Mouse (Mus musculus): ENCODE data around the gene Gm21988.

The Gm21988 gene

DNA sequence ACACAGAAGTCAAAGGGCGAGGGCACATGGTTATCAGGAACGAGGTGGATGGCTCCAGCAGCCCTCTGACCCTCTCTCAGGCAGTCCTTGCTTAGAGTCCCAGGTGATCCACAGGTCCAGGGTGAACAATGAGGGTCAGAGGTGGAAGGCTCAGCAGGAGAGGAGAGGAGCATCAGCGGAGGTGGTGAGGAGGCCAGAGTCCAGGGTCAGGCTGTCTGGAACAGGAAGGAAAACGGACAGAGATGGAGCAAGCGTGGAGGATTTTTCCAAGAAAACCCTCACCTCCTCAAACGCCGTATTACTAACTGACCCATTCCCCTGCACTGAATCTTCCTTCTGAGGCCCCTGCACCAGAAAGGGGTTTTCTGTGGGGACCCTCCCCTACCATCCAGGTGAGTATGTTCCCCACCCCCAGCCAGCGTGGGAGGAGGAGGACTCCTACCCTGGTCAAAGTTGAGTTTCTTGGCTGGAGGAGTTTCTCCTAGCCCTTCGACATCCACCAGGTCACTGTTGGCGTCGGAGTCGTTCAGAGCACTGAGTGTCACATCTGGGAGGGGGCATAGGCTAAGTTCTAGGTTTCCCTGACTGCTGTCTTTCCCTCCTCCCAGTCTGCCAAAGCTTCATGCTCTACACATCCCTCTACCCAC is 4.3 kb downstream of the Gm21988 start:
- DNase-seq, result no peak

DNA sequence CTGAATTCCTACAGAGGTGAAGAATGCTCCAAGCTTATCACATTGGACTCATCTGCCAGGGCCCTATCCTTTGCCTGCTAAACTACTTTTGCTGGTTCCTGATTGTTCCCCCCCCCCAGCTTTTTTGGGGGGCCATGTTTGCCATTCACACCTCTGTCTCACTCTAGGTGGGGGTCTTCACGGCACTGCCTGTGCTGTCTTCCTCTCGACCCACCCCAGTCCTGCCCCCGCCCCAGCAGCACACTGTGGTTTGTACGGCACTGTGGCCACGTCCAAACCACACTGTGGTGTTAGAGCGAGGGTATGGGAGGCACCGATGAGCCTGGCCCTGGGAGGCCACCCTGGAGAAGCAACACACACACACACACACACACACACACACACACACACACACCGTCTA is 5.1 kb downstream of the Gm21988 start:
- no peak for DNase-seq

DNA sequence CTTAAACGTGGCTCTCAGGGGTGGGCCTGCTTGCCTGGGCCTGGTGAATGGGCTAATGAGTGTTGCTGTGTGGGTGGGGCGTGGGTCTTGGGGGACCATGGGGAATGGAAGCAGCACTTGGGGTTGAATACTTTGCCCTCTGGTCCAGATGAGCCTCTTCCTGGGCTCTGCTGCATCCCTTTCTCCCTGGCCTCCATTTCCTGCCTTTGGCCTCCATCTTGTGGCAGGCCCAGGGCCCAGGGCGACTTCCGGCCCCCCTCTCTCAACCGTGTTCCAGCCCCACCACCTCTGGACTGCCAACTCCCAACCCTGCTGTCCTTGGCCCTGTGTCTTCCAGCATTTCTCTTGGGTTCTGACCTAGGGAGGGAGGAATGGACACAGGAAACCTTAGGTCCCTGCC is 5.6 kb downstream of the Gm21988 start:
- DNase-seq, result peak; percentile 79

DNA sequence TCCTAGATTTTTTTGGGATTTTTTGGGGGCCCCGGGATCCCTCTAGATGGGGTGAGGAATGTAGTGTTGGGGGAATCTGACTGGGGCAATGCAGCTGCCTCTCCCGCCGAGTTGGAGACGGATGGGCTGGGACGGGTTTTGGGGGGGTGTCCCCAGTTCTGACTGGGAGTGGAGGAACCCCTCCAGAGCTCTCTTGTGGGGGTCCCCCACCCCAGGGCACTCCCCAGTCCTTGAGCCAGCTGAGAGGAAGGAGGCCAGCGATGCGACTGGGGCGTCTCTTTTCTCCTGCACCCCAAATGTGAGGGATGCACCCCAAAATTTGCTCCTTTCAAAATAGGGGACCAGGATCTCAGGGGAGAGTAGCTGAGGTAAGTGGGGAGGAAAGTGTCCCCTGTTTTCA is 6.6 kb downstream of the Gm21988 start:
- no peak for DNase-seq

DNA sequence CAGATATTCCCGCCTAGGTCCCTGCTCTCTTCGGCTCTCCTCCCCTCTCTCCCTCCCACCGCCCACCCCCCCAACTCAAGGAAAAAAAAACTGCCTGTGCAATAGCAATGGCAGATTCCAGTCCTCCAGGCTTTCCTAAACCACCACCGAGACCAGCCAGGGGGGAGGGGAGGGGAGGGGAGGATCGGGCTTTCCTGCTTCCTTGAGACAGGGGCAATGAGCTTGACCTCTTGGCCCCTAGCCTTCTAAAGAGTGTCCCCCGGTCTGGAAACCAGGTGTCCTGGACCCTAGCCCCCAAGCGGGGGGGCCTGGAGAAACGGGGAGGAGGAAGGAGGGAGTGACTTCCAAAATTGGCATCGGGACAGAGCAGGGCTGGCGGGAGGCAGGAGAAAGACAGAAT is 7.1 kb downstream of the Gm21988 start:
- DNase-seq, result peak; percentile 73

DNA sequence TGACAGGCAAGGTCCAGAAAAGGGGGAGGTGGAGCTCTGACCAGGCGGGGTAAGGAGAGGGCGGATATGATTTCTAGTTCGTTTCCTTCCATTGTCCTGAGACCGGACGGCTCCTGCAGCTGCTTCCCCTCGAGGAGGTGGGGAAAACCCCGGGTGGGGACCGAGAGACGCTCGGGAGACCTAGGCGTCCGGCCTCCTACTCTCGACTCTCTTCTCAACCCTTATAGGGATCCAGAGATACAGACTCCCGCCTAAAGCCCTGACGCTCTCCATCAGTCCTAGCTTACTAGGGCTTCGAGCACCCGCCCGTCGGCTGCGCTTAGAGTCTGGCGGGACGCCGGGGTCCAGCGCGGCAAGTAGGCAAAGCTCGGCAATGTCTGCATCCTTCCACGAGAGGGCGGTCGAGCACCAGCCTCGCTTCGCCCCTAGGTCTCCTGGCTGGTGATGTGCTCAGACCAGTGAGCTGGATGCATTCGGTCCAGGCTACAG is 9.3 kb downstream of the Gm21988 start:
- peak; percentile 92 for DNase-seq

DNA sequence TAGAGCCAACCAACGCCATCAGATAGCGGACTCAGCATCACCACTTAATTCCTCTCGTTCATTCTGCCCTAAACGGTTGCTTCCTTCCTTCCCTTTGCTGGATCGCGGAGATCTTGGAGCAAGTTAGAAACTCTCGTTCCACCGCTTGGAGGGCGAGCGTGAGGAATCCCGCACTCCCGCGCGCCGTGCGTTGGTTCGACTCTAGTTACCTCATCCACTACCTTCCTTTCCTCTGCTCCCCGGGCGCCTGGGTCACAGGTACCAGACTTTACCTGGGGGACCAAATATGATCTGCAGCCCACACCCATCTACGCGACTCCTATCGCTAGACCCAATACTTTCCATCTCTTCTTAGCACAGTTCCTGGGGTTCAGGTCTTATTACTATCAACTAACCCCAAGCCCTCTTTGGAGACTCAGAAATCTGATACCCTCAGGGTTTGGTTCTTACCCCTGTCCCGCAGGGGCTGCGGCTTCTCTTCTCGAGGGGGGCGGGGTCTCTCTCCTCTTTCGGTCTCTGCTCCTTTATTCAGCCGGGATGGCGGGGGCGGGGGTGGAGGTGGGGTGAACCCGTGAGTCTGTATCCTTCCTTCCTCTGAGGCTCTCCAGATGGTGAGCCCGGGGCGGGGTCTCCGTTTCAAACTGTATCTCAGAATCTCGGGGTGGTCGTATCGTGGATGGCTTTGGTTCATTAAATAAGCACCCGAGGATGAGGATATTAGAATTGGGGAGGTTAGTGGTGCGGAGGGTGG is 10.2 kb downstream of the Gm21988 start, which contains the start of gene Bcl6b:
Gene Bcl6b, minus strand, starts transcription at position 539 of the 751 bp plus-strand sequence.
- peak; percentile 70 for DNase-seq

DNA sequence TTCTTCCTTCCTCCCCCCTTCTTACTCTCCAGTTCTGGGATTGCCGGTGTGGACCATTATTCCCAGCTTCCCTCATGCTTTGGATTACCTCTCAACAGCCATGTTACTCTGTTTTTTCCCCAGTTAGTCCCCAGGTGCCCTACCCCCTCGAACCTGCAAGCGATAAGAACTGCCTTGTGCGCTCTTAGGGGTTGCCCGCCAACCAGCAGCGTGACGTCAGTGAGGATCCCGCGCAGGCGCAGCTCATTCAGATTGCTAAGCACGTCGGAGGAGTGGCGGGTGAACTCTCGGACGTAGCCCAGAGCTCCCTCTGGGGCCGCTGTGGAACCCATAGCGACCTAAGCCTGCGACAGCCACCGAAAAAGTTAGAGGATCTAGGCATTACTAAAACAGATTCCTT is 10.8 kb downstream of the Gm21988 start:
- peak; percentile 94 for DNase-seq

DNA sequence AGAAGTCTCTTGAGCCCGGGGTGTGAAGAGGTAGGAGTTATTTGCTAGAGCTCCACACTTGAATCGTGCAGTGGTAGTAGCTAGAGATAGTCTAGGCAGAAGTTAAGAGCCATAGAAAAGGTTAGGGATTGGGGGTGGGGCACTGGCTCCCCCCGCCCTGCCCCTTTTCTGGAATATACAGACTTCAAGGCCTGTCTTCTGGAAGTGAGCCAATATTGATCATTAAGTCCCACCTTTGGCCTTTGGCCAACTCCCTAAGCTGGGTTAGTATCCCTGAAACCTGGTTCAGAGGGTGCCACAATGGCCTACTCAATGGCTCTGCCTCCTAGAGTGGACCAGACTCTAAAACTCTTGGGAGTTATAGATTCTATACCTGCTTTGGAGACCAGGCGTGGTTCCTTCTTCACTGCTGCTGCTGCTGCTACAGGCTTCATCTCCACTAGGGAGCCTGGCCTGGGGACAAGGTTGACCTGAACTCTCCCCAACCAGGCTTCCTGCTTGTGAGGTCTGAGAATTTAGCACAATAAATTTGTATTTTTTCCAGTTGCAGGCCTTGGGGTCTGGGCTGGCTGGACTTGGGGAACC is 11.9 kb downstream of the Gm21988 start:
- no peak for DNase-seq

DNA sequence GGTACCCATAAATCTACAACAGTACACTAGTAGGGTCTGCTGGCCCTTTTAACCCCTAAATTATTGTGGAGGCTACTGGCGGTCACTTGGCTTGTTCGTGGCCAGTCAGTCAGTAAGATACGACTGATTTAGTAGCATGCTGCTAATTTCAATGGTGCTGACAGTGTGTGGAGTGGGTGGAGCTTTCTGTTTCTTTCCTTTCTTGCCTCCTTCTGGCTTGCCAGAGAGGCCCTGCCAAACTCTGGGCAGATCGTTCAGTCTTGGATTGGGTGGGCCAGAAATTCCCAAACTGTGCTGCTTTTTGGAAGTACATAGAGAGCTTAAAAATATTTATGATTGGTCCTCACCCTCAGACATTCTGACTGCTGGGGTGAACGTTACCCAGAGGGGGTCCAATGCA is 12.5 kb downstream of the Gm21988 start:
- DNase-seq, result no peak

DNA sequence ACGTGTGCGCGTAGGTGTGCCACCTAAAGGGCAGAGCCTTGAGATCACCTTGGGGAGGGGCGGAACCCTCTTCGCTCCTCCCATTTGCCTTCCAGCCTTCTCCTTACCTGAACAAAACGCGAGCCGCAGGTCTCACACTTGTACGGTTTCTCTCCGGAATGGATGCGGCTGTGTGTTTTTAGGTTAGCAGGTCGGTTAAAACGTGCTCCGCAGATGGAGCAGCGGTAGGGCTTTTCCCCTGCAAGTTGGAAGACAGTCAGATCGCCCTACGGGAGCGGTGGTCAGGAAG is 13.1 kb downstream of the Gm21988 start:
- DNase-seq, result no peak

DNA sequence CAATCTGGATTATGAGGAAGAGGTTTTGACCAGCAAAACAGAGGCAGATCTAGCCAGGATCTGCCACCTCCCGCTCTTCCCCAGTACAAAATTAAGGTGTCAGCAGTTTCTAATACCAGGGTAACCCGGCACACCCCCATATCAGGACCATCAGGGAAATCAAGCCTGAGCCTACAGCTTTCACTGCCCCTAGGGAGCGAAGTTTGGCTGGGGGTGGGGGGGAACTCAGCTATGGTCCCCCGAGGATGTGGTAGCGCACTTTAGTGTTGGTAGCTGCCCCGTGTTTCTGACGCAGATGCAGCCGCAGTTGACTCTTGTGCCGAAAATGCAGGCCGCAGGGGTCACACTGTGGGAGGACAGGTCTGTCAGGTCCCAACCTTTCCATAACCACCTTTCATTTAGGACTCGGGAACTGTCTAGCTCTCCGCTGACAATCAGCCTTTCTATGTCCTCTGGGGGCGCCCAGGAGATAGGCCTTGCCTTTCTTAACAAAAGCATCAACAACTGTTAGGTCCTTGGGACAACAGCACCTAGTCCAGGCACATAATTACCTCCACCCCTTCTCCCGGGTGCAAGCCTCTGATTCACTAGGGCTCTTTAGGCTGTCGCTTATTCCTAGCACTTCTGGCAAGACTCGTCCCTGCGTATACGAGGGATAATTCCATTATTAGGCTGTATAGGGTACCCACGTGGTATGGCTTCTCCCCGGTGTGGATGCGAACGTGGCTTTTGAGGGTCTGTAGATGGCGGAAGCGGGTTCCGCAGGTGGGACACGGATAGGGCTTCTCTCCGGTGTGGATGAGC is 13.6 kb downstream of the Gm21988 start:
- no peak for DNase-seq

DNA sequence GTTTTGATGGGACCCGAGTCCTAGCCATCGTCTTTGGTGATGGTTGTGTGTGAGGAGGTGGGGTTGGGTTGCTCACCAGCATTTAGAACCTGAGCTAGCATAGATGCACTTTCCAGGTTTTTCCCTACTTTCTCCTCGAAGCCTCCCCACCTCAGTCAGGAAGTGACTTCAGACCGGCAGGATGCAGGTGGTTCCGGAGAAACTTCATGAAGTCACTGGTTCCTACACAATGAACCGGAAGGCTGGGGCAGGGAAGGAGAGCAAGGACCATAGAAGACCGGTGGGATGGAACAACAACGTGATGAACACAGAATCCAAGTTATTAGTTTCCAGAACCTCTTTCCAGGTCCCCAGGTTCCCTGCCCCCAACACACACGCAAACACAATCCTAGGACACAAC is 15.9 kb downstream of the Gm21988 start:
- DNase-seq, result peak; percentile 72

DNA sequence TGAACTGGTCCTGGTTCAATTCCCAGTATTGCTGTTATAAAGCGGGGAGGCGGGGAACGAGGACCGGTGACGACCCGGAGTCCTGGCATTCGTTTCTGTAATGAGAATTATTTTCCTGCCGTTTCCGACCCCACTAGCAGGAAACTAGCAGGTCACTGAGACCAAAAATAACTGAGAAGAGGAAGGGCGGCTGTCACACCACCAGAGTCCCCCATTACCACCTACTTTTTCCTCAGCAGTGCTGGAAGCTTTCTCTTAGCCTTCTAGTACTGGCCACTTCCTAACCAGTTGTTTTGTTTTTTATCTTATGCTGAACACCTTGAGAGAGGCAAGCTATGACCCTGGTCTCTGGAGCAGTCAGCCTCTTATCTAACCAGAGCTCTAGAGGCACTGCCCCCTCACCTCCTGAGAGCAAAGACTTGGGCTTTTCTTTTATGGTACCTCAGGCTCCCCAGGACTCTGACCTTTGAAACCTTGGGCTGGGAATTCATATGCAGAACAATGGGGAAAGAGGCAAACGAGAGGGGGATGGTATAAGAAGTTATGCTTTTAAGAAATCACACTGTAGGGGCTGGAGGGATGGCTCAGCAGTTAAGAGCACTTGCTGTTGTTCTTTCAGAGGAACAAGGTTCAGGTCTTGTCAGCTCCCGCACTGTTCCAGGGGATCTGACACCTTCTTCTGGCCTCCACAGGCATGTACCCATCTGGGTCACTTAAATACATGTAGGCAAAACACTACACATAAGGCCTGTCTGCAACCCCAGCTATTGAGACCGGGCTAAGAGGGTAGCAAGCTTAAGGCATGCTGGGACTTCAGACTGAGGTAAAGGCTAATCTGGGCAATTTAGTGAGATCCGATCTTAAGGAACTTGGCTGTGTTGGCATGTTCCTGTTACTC is 17.8 kb downstream of the Gm21988 start:
- DNase-seq, result no peak

DNA sequence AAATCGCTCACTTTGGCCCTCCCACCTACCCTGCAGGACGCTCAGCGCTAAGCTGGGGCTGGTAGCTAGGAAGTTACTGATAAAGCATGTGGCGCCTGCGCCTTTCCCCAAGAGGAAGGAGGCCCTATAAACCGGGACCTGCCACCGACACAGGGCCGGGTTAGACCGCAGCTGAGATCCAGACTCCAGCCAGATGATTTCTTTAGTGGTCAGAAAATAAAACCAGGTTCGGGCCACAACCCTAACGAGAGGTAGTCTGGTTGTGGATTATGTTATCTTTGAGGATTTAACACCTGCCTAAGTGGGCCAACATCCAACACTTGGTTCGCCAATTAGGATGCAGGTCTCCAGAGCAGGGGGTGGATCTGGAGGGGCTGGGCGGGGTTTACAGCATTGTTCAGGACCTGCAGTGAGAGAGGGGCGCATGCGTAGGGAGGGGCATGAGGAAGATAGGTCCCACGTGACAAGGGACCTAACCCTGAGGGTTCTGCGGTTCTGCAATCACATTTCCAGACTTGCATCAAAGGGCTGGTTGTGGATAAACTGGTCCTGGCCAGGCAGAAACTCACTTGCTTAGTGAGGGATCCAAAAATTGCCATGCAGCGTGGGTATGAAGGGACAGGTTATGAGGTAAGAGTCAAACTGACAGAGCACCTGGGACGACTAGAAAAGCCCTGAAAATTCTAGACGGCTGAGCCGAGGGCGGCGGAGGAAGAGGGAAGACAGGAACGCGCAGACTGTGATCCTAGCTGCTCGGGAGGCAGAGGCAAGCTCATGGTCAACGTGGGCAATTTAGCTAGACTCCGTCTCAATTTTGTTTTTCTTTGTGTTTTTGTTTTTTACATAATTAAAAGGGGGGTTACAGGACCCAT is 18.7 kb downstream of the Gm21988 start, which contains the start of gene Slc16a13:
Gene Slc16a13, minus strand, starts transcription at position 334 of the 872 bp plus-strand sequence.
- DNase-seq, result peak; percentile 97

DNA sequence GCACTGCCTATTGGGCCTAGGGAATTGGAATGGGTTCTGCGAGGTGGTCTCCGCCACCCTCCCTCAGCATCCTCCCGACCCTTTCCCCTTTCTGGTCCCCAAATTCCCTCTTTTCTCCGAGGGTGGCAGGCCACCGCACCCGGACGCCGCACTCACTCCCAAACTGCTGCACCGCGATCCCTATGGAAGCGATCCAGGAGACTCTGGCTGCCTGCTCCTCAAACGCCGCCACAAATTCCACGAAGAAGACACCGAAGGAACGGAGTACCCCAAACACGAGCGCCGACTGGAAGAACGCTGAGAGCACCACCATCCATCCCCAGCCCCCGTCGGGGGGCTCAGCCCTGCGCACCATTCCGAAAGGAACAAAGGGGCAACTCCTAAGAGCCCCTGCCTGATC is 19.3 kb downstream of the Gm21988 start:
- no peak for DNase-seq

DNA sequence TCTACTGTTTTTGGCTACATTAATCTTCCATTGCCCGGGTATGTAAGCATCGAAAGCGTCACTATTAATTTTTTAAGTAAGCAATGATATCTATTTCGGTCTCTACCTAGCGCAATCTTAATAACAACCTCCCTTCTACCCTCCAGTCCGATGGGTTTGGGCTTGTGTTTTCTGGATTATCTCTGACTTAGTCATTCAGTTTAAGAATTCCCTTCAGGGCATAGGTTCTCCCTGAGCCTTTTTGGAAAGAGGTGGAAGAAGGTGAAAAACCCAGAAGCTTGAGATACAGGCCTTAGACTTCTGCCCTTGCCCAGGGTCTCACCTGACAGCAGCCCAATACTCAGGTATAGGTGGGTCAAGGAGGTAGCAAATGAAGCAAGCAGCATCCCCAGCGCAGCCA is 19.8 kb downstream of the Gm21988 start:
- no peak for DNase-seq

DNA sequence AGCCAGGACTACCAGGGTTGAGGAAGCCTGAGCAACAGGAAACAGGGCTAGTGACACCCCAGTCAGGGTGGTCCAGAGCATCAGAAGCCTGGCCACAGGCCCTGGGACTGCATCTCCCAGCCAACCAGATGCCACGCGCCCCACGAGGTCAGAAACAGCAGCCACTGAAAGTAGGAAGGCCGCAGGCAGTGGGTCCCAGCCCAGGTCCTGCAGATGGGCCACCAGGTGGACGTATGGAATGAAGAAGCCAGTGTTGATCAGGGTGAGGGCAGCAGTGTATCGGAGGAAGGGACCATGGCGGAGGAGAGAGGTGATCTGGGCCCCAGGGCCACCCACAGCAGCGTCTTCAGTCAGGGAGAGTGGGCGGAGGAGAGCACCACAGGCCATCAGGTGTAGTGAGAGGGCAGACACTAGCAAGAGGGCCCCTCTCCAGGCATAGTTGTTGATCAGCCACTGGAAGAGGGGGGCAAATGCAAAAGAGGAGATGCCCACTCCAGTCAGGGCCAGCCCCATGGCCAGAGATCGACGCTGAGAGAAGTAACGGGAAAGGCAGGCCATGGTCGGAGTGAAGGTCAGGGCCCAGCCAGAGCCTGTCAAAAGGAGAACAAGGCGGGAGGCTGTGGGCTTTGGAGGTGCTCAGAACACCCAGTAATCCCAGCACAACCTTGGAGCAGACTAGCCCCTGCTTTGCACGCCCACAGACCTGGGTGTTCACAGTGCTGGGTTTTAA is 20.7 kb downstream of the Gm21988 start:
- no peak for DNase-seq

DNA sequence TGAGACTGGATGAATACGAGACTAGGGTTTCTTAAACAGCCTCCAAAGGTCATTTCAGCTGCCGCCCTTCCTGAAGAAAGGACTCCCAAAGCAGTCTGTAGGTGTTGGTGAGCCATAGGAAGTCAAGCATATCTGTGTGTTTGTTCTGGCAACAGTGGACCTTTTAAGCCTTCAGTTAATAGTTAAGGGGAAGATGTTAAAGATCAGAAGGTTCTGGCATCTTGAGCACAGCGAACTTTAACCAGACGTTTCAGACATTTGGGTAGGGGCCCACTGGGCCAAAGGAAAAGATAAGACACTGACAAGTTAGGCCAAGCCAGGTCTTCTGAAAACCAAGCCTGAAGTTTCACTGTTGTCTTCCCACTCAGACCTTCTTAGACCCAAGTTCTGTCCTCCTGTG is 21.6 kb downstream of the Gm21988 start:
- no peak for DNase-seq

DNA sequence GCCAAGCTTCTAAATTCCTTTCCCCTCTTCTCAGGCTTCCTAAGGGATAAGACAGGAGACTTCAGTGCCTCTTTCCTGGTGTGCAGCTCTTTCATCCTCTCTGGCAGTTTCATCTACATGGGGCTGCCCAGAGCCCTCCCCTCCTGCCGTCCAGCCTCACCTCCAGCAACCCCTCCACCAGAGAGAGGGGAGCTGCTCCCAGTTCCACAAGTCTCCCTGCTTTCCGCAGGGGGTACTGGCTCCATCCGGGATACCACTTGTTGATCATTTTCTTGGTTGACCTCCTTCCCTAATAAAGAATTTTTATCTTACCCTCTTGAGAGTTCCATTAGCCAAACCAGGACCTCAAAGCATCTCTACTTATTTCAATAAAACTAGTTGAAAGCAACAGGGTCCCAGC is 23.5 kb downstream of the Gm21988 start:
- DNase-seq, result no peak

DNA sequence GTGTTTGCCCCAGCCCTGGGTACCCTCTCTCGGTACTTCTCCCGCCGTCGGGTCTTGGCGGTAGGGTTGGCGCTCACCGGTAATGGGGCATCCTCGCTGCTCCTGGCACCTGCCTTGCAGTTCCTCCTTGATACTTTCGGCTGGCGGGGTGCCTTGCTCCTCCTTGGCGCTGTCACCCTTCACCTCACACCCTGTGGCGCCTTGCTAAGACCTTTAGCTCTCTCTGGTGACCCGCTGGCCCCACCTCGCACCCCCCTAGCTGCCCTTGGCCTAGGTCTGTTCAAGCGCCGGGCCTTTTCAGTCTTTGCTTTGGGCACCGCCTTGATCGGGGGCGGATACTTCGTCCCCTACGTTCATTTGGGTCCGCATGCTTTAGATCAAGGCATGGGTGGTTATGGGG is 24.3 kb downstream of the Gm21988 start:
- no peak for DNase-seq

Data from lung, postnatal 10 days (tissue).